Mouse (Mus musculus) olfactory bulb, adult 2 months (tissue): ENCODE measurements around the gene 4930470P17Rik.

ENCODE experiments used
- CTCF ChIP-seq: fragments of 200-500 bp; IDR thresholded peaks from 2 replicates; pipeline ENCODE4 v1.5.1; 2012; ENCODE audit warnings: low read depth, mild to moderate bottlenecking, low read length, moderate library complexity; ENCODE audit not compliant: insufficient read depth
- POLR2A ChIP-seq: fragments of 200-500 bp; IDR thresholded peaks from 2 replicates; pipeline ENCODE4 v1.6.1; 2012; ENCODE audit warnings: mild to moderate bottlenecking, low read depth, low read length, moderate library complexity; ENCODE audit not compliant: insufficient read depth

GRCm38 (mm10) chr2:170534116-170534802 lies 67.6 kb downstream of the 4930470P17Rik start:
- TF ChIP-seq CTCF (no peak), POLR2A (no peak)
